Mouse (Mus musculus): ENCODE results near the gene Nyap2.
"Not testable (repeated sequence)": the region's sequence is repeated elsewhere in the genome, so short reads cannot be mapped to it uniquely, and the experiment has no call there.

The Nyap2 gene

DNA sequence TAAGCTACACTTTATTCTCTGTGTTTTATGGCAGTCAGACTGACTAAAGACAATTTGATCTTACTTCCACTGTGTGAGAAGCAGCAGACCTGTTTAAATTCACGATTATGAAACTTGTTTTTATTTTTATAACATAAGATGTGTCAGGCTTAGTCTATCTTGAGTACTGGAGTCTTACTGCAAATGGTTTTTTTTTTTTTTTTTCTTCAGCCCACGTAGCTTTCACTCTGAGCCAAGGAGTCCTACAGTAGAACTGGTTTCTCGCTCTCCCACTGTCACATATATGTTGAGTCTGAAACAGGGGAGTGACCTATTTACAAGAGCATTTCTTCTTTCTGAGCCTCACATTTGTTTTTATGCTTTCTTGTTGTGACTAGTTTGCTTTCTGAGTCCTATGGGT, 103.9 kb downstream of the Nyap2 start:
- DNase-seq (ENCODE audit: low read depth), result no peak

DNA sequence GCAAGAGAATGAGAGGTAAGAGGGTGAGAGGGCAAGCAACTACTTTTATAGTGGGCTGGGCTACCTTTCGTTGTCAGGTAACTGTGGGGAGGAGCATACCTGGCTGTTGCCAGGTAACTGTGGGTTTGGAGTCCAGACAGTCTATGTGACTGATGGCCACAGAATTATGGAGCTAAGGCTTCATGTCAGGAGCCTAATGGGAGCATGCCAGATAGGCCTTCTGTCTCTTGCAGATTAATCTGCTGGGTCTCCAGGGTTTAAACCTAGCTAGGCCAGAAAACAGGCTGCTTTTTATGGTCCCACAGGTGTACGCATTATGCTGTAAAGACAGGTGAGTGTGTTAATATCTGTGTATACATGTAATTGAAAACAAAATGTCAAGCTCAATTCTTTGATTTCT, 132.8 kb downstream of the Nyap2 start:
- no peak for DNase-seq (ENCODE audit: low read depth)

DNA sequence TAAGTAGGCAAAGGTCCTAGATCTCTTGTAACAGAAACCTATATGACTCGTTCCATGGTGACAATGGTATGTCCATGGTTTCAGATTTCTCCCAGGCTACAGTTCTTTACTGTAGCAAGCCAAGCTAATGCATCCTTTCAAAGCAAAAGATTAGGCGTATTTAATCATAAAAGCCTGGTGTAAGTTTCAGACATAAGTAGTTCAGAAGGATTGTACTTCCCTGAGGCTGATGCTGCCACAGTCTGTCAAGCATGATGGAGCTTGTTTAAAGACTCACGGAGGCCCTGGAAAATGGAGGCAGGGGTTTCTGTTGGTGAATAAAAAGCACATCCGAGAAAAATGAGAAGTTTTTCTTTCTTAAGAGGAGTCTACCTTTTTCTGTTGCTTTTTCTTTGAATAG, 134.7 kb downstream of the Nyap2 start:
- DNase-seq (ENCODE audit: low read depth), result no peak

DNA sequence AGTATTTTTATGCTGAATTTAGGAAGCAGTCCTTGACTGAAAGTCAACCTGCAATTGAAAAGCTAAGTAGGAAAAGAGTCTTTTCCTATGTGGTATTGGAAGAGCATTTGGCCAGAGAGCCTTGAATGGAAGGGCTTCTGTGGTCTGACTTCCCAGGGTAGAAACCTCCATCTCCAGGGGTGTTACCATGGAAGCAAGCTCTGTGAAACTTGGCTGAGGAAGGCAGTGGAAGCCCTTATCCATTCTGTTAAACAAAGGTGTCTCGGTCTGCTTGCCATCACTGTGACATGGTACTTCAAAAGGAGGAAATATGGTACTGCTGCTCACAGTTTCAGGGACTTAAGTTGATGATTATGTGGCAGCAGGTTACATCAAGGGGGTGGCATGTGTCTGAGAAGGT, 143.0 kb downstream of the Nyap2 start:
- no peak for DNase-seq (ENCODE audit: low read depth)

DNA sequence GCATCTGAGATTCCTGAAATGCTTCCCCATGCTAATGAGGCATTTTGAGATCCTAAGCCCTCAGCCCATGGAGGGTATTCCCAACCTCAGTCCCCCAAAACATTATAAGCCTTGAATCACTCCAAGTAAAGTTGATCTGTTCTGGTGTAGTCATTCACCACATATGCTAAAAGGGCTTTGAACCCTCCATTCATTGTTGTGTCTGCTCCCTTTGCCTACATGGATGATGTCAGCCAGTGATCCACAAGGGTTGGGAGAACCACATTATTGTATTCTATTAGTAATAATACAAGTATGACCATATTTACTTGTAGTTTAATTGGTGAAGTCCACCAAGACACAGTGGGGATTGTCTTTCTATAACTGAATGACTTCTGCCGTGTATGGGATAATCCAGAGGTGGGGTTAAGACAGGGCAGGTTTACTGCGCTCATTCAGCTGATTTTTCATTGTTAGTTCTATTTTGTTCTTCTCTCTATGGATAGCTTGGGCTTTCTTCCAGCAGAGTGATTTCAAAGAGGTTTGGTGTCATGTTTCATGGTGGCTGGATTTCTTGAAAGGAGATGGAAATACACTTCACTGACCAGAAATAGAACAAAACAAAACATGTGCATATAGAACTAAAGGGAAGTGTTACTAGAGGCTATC, 155.1 kb downstream of the Nyap2 start:
- no peak for DNase-seq (ENCODE audit: low read depth)

DNA sequence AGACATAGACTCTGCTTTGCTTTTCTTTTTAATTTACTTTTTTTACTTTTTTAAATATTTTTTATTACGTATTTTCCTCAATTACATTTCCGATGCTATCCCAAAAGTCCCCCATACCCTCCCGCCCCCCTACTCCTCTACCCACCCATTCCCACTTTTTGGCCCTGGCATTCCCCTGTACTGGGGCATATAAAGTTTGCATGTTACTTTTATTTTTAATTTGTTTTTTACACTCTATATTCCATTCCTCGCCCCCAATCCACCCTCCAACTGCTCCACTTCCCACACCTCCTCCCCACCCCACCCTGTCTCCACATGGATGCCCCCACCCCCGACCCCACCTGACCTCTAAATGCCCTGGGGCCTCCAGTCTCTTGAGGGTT, 155.6 kb downstream of the Nyap2 start:
- not testable (repeated sequence) for DNase-seq (ENCODE audit: low read depth)

DNA sequence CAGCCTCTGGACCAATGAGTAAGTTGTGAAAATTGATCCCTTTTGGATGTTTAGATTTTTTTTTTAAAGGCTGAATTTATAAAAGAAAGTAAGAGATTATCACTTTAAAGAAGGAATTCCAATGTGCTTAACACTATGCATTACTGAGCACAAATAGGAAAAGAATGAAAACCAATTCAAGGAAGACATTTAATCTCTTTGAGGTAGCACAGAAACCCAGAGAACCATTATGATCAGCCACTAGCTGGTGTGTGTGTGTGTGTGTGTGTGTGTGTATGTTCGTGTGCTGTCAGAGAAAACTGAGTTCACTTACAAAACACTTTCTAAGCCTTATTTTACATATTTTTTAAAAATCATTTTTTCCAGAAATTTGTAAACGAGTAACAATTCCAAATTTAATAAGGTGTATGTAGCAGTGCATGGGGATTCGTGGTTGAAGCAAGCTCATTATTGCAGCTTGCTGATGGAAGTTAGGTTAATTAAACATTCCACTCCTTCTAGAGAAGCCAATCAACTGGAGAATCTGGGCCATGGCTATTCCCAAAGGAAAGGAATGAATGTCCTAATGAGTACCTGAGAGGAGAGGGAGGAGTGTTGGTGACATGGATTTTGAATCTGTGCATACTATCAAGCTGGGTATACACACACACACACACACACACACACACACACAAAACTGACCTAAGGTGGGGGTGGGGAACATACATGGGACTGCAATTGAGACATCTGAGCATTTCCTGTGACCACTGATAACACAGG, 171.9 kb downstream of the Nyap2 start:
- no peak for DNase-seq (ENCODE audit: low read depth)

DNA sequence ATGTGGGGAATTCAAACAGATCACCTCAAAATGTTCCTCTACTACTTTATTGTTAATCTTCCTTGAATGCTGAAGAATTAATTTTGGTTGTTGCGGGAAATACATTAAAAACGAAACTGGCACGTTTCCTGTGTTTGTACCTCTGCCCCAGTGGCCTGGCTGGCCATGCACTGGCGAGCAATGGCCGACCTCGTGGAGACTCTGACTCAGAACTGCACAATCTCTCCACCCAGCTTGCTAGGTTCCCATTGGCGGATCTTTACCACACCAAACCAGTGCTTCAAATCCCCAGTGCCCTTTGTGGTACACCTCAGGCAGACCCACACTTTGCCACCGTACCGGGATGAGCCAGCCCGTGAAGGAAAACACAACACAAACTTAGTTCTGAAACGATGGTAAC, 173.3 kb downstream of the Nyap2 start:
- DNase-seq (ENCODE audit: low read depth), result no peak

DNA sequence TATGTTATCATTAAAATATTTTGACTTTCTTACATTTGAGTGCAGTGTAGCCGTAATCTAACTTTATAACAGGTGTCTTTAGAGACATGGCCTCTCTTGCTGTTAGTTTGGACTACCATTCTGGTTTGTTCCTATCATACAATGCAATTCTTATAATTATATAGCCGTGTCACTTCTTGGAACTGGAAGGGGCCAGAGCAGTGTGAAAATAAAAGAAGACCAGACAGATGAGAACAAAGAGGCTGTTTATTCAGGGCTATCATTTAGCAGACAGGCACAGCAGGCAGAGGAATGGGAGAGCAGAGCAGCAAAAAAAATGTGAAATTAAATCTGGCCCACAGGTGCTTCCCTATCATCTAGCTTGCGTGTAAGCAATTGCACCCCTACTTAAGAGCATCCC, 189.7 kb downstream of the Nyap2 start:
- no peak for DNase-seq (ENCODE audit: low read depth)

DNA sequence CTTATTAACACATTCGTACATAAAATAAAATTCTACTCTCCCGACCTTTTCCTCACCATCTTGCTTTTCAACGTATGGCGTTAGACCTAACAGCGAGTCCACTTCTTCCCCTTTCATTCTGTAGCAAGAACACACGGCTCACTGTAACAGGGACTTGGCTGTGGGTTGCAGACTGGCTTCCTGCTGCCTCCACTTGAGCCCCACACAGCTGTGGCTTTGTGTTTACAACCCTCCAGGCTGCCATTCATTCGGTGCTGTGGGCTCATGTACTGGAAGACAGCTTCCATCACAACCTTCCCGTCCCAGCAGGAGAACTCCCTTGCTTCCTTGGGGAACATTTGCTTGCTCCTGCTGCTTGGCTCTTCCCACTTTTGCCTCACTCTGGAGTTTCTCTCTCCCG, 204.2 kb downstream of the Nyap2 start:
- DNase-seq (ENCODE audit: low read depth), result no peak

DNA sequence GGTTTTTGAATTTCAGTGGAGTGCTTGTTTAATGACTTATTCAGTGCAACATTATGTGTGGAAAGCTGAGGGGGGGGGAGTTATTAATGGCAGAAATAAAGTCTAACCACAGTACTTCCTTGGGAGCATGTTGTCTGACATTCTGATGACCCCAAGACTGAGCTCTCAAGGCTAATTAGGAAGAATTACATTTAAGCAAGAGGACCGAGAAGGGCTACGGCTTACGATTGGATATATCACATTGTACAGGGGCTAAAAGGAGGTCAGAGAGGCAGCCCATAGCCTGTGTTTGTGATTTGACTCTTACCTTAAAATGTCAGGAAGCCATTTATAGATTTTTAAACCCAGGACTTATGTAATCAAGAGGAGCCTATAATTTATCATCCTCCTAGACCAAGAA, 208.9 kb downstream of the Nyap2 start:
- no peak for DNase-seq (ENCODE audit: low read depth)

DNA sequence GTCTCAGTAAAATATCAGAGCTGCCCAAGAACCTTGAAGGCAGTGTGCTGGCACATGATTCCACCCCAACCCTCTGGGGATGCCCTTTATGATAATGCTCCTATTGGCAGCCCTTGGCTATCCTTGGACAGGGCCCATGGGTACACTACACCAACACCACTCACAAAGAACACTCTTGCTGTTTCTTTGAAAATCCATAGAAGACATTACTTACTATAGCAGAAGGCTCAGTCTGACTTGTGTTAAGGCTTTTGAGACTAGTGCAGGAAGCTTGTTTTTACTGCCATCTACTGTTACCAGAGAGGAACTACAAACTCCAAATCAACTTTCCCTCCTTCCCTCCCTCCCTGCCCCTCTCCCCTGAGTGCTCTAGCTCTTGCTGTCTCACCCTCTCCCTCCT, 210.3 kb downstream of the Nyap2 start:
- peak; percentile 24 for DNase-seq (ENCODE audit: low read depth)

DNA sequence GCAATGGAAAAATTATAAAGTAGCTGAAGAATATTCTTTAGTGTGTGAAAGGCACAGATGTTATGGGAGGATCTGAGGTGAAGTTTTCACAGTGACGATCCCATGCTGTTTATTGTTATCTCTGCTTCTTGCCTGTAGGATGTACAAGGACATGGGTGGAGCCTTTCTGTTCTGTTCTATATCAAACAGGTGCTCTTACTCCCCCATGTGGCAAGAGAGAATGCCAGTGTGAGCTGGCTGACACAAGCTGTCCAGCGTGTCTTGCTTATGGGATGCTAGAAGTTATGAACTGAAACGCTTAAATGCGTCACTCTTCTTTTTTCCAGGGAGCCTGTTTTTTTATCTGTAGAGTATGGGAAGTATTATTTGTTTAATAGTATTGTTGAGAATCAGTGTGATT, 224.0 kb downstream of the Nyap2 start:
- no peak for DNase-seq (ENCODE audit: low read depth)

DNA sequence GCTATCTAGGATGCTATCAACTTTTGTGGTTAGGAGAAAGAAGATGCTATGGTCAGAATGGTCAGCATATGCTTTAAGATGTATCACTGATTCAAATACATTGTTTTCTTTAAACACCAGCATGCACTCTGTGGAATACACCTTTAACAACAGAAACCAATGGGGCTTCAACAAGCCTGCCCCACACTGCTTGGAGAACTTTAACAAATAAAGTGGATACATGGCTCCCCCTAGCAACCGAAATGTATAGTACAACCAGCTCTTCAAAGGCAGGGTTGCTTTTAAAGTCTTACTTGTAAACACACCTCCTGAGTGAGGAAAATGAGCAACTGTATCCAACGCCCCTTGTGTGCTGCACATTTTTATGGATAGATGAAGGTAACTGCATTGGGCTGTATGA, 224.9 kb downstream of the Nyap2 start:
- no peak for DNase-seq (ENCODE audit: low read depth)

DNA sequence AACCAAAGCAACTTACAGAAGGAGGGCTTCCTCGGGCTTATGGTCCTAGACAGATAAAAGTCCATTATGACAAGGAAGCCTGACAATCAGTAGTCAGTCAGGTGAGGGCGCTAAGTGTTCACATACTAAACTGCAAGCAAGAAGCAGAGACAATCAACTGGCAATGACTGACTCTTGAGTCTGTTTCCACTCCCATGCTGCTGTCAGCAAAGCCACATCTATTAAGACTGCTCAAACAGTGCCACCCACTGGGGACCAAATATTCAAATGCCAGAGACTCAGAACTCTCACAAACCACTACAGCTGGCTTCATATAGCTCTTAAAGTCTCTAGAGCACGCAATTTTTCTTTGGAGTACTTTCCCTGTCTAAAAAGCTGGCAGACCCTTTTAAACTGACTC, 226.6 kb downstream of the Nyap2 start:
- DNase-seq (ENCODE audit: low read depth), result no peak

DNA sequence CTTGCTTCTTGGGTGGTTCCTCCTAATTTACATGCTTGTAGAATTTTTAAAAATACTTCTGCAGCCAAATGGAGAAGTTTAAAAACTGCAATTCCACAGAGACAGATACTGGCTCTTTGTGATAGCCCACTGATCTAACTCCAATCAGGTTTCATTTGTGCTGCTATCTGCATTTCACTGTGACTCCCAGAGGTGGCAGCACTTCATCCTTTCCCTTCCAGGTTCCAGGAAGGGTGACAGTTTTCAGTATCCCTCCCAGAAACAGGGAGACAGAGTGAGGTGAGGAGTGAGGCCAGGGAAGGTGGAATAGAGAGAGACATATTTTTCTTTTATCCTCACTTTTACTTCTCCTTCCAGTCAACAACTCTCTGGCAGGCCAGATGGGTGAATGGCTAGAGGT, 230.7 kb downstream of the Nyap2 start:
- DNase-seq (ENCODE audit: low read depth), result no peak

DNA sequence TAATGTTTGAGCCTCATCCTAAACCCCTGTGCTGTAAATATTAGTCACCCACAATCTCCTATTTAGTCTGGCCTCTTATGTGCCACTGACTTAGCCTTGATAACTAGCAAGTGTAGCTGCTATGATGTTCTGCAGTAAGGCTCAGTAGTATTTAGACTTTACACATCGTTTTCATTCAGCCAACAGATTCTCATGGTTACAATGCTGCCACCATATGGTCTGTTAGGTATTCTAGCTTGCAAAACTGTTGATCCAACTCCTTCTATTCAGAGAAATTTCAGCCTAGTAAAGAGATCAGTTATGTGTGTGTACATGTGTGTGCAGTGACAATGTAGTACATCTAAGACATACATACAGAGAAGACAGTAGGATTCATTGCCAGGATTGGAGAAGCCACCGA, 231.2 kb downstream of the Nyap2 start:
- no peak for DNase-seq (ENCODE audit: low read depth)

DNA sequence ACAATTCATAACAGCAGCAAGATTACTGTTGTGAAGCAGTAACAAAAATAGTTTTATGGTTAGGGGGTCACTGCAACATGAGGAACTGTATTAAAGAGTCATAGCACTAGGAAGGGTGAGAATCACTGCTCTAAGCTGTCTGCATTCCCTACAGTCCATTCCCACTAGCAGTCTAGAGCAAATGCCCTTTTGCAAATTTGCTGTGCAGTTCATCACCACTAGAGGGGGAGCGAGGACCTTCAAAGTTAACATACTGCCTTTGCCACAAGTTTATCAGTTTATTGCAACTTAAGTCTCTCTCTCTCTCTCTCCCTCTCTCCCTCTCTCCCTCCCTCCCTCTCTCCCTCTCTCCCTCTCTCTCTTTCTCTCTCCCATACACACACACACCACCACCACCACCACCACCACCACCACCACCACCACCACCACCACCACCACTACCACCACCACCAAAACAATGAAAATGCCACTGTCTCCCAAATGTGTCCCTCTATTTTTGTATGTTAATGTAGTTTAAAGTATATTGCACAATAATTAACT, 233.4 kb downstream of the Nyap2 start:
- peak; percentile 30 for DNase-seq (ENCODE audit: low read depth)

DNA sequence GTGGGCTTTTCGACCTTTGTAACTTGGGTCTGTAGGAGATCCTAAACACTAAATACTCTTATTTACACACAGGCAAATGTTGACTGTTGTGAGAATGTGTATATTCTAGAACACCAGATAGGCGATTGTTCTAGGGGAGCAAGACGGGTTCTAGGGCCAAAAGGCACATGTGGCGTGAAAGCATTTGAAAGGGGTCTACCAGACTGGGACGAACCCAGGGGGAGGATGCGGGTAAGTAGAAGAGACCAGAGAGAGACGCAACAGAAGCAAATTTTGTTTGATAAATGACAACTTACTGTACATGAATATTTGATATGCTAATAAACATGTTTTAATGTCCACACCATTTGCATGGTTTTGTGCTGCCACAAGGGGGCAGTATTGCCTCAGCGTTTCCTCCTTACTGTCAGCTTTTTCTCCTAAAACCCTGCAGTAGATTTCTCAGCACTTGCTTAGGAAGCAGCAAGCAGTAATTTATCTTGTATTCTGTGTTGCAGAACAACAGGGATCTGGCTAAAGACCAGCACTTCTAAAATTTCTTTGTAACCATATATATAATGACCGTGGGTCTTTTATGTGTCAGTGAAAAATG, 239.7 kb downstream of the Nyap2 start:
- peak; percentile 18 for DNase-seq (ENCODE audit: low read depth)

DNA sequence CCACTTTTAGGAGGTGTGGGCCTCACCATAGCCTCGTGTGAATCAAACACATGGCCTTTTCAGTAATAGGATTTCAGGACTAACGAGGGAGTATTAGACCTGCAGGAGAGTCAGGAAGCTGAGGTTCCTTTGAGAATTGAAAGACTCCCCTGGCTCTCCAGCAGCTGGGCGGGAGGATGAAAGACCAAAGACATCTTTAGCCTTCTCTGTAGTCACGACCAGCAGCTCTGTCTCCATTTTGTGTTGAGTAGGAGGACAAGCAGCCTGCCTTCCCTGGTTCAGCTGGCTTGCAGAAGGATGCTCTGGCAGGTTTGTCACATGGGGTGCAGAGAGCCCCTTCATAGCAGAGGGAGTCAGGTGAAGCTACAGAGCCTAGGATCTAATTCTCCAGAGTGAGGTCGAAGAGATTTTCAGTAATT, 240.3 kb downstream of the Nyap2 start:
- DNase-seq (ENCODE audit: low read depth), result no peak

DNA sequence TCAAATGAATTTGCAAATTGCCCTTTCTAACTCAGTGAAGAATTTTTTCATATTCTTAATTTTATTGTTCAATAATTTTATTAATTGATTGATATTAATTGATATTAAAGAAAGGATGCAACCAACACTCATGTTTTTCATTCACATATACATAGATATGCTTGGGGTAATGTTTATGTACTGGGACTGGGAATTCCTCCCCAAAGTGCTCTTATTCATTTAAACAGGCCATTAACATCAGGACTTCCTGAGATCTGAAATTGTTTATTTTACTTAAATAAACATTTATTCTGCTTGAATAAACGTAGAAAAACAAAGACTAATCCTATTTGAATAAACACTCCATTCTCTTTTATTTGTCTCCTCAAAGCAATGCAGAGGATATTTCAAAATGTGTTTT, 311.0 kb downstream of the Nyap2 start:
- DNase-seq (ENCODE audit: low read depth), result no peak

Data from c-Kit-positive CD71-negative TER-119-negative erythroid progenitor cells, embryonic 14.5 days (primary cell).